Mouse (Mus musculus) CH12.LX (cell line): ENCODE measurements at regions not wholly inside any gene's neighbourhood (a gene's known extent, or its start where the extent isn't known, plus 50 kb on each side); places are given as distances from the start of the nearest gene placed in this dataset.
A peak's percentile ranks its signal among the peaks of the same experiment; 100 is the strongest.

Experiments used
- DNase-seq: peaks from one replicate; pipeline ENCODE4 v3.0.0-alpha.2; 2013; ENCODE audit errors: extremely low read depth
- H3K27ac ChIP-seq: 2 replicates; pipeline ENCODE4 v1.5.1; 2012; ENCODE audit warnings: low read depth, mild to moderate bottlenecking, control low read depth, moderate library complexity; ENCODE audit not compliant: insufficient read depth
- H3K27me3 ChIP-seq: replicated peaks from 2 replicates; pipeline ENCODE3; 2012; ENCODE audit warnings: inconsistent platforms
- H3K36me3 ChIP-seq, 2 experiments: replicated peaks in 1 of 2; 2 replicates each; pipeline versions ENCODE3 to v1.6.1; 2012; ENCODE audit warnings: inconsistent platforms in 1 of 2, low read length in 1 of 2, mild to moderate bottlenecking in 1 of 2, mixed read lengths in 1 of 2, moderate library complexity in 1 of 2; ENCODE audit not compliant: control insufficient read depth in 1 of 2, insufficient read depth in 1 of 2
- H3K4me1 ChIP-seq, 2 experiments: 2 replicates each; pipeline ENCODE4 v1.6.1; 2012; ENCODE audit warnings: inconsistent platforms in 1 of 2, moderate library complexity in 1 of 2; ENCODE audit not compliant: insufficient read depth in 2 of 2, control insufficient read depth in 1 of 2
- H3K4me2 ChIP-seq: 2 replicates; pipeline ENCODE4 v1.6.1; 2012; ENCODE audit warnings: low read depth, mild to moderate bottlenecking, control low read depth; ENCODE audit not compliant: poor library complexity, insufficient read depth, severe bottlenecking
- H3K4me3 ChIP-seq, 3 experiments: fragments of 150-350 bp in 1 of 3; sonication (generic) in 1 of 3; replicated peaks in 1 of 3; 2 replicates each; pipeline versions ENCODE3 to v1.5.1; 2011 to 2012; ENCODE audit warnings: low read depth in 2 of 3, low read length in 2 of 3, mild to moderate bottlenecking in 2 of 3, moderate library complexity in 2 of 3, control low read depth in 1 of 3, improper control_type of control experiment in 1 of 3, inconsistent platforms in 1 of 3, mixed read lengths in 1 of 3; ENCODE audit not compliant: poor library complexity in 1 of 3
- H3K79me2 ChIP-seq: replicated peaks from 2 replicates; pipeline ENCODE4 v1.6.1; 2012; ENCODE audit warnings: mild to moderate bottlenecking, moderate library complexity; ENCODE audit not compliant: control insufficient read depth, poor library complexity, insufficient read depth, severe bottlenecking; ENCODE audit errors: extremely low read depth
- H3K9ac ChIP-seq: 2 replicates; pipeline ENCODE4 v1.6.1; 2012; ENCODE audit warnings: low read depth, mild to moderate bottlenecking, control low read depth, moderate library complexity; ENCODE audit not compliant: insufficient read depth
- H3K9me3 ChIP-seq: replicated peaks from 2 replicates; pipeline ENCODE3; 2012; ENCODE audit warnings: low read length, inconsistent platforms, mixed read lengths
- BHLHE40 ChIP-seq: IDR thresholded peaks from 2 replicates; pipeline ENCODE4 v1.6.1; 2011; ENCODE audit warnings: mild to moderate bottlenecking, low read depth, low read length, improper control_type of control experiment
- CHD2 ChIP-seq: IDR thresholded peaks from 2 replicates; pipeline ENCODE4 v1.6.1; 2011; ENCODE audit warnings: low read length, improper control_type of control experiment
- CTCF ChIP-seq, 2 experiments: IDR thresholded peaks in 1 of 2; conservative IDR thresholded peaks in 1 of 2; 2 replicates each; pipeline ENCODE4 v1.5.1; 2011 to 2012; ENCODE audit warnings: low read depth in 2 of 2, low read length in 2 of 2, improper control_type of control experiment in 1 of 2, inconsistent platforms in 1 of 2, mild to moderate bottlenecking in 1 of 2, moderate library complexity in 1 of 2
- E2F4 ChIP-seq: IDR thresholded peaks from 2 replicates; pipeline ENCODE4 v1.6.1; 2011; ENCODE audit warnings: low read depth, low read length, improper control_type of control experiment; ENCODE audit not compliant: insufficient replicate concordance
- ELF1 ChIP-seq: IDR thresholded peaks from 2 replicates; pipeline ENCODE4 v1.6.1; 2014; ENCODE audit warnings: low read depth, mild to moderate bottlenecking, inconsistent platforms, low read length, improper control_type of control experiment
- EP300 ChIP-seq: IDR thresholded peaks from 2 replicates; pipeline ENCODE4 v1.6.1; 2011; ENCODE audit warnings: low read length, improper control_type of control experiment
- ETS1 ChIP-seq: conservative IDR thresholded peaks from 2 replicates; pipeline ENCODE4 v1.6.1; 2012; ENCODE audit warnings: low read depth, mild to moderate bottlenecking, inconsistent platforms, low read length, improper control_type of control experiment, moderate library complexity
- IRF4 ChIP-seq: IDR thresholded peaks from 2 replicates; pipeline ENCODE4 v1.6.1; 2014; ENCODE audit warnings: low read depth, mild to moderate bottlenecking, inconsistent platforms, low read length, improper control_type of control experiment
- JUN ChIP-seq: IDR thresholded peaks from 2 replicates; pipeline ENCODE4 v1.6.1; 2011; ENCODE audit warnings: low read depth, mild to moderate bottlenecking, low read length, improper control_type of control experiment, moderate library complexity; ENCODE audit not compliant: insufficient read depth
- JUND ChIP-seq: conservative IDR thresholded peaks from 2 replicates; pipeline ENCODE4 v1.6.1; 2011; ENCODE audit warnings: low read depth, low read length, improper control_type of control experiment
- KAT2A ChIP-seq: IDR thresholded peaks from 2 replicates; pipeline ENCODE4 v1.6.1; 2012; ENCODE audit warnings: low read length, improper control_type of control experiment, inconsistent platforms; ENCODE audit not compliant: insufficient replicate concordance
- MAX ChIP-seq: IDR thresholded peaks from 2 replicates; pipeline ENCODE4 v1.6.1; 2011; ENCODE audit warnings: low read length, improper control_type of control experiment
- MAZ ChIP-seq: IDR thresholded peaks from 2 replicates; pipeline ENCODE4 v1.6.1; 2012; ENCODE audit warnings: low read depth, mild to moderate bottlenecking, inconsistent platforms, low read length, improper control_type of control experiment, moderate library complexity
- MEF2A ChIP-seq: IDR thresholded peaks from 2 replicates; pipeline ENCODE4 v1.6.1; 2014; ENCODE audit warnings: low read depth, mild to moderate bottlenecking, inconsistent platforms, low read length, improper control_type of control experiment, borderline replicate concordance
- SMC3 ChIP-seq: IDR thresholded peaks from 2 replicates; pipeline ENCODE4 v1.6.1; 2011; ENCODE audit warnings: low read depth, low read length, improper control_type of control experiment
- TCF12 ChIP-seq: IDR thresholded peaks from 2 replicates; pipeline ENCODE4 v1.6.1; 2014; ENCODE audit warnings: low read depth, mild to moderate bottlenecking, inconsistent platforms, low read length, improper control_type of control experiment
- ZKSCAN1 ChIP-seq: IDR thresholded peaks from 2 replicates; pipeline ENCODE4 v1.6.1; 2012; ENCODE audit warnings: low read depth, inconsistent platforms, low read length, improper control_type of control experiment, borderline replicate concordance
- ZMIZ1 ChIP-seq: IDR thresholded peaks from 2 replicates; pipeline ENCODE4 v1.6.1; 2012; ENCODE audit warnings: low read depth, mild to moderate bottlenecking, inconsistent platforms, low read length, improper control_type of control experiment
- ZNF384 ChIP-seq: IDR thresholded peaks from 2 replicates; pipeline ENCODE4 v1.6.1; 2012; ENCODE audit warnings: low read depth, low read length, improper control_type of control experiment, inconsistent platforms
- dilution Hi-C: fragments of 300-500 bp; cut with MboI; formaldehyde crosslinking; loops from 2 replicates; pipeline ENCODE4 v1.14.3; 2020; ENCODE audit warnings: low sequenced_read_pairs; ENCODE audit not compliant: extremely low pct_unique_long_range_greater_than_20kb, extremely low pct_ligation_motif_present
- in situ Hi-C: fragments of 300-500 bp; cut with MboI; formaldehyde crosslinking; loops from 3 replicates; pipeline ENCODE4 v1.14.3; 2019; ENCODE audit warnings: low sequenced_read_pairs, low pct_ligation_motif_present, low pct_unique_long_range_greater_than_20kb, mixed read lengths

GRCm38 (mm10) chr13:85720314-85720713 is 326.4 kb downstream of the Cox7c start:
- in situ Hi-C loops: no loop called here
- no peak for DNase-seq
- TF ChIP-seq EP300: peak; percentile 76
- TF ChIP-seq BHLHE40: no peak
- TF ChIP-seq TCF12: 0 out of 2 replicates have a peak, but pooled peaks have one; percentile 37
- peak; percentile 73 for TF ChIP-seq MEF2A
- no peak for TF ChIP-seq MAZ
- no peak for TF ChIP-seq KAT2A
- peak; percentile 41; the same call in 1 of the 2 replicates for TF ChIP-seq JUN
- TF ChIP-seq JUND: peak; percentile 71; the same call in 1 of the 2 replicates
- TF ChIP-seq IRF4: peak; percentile 52
- H3K9ac ChIP-seq: no peak overlapping the region
- no peaks in the 10 kb centered on the region for H3K27me3 ChIP-seq
- H3K4me3 ChIP-seq: no peak overlapping the region
- no peaks in the 10 kb centered on the region for H3K36me3 ChIP-seq
- dilution Hi-C loops: no loop called here
- no peaks in the 10 kb centered on the region for H3K79me2 ChIP-seq
- H3K9me3 ChIP-seq: no peaks in the 10 kb centered on the region
- no peak overlapping the region for H3K4me2 ChIP-seq
- peaks cover 0 to 14% of the 10 kb centered on the region in 2 experiments; a peak in 2 of 4 replicates for H3K4me1 ChIP-seq
- H3K27ac ChIP-seq: no peak overlapping the region

GRCm38 (mm10) chr13:85715883-85716498 is 330.7 kb downstream of the Cox7c start:
- Histone ChIP-seq H3K36me3 (no peaks in the 10 kb centered on the region), H3K9ac (no peak overlapping the region), H3K79me2 (no peaks in the 10 kb centered on the region), H3K4me3 (no peak overlapping the region), H3K4me2 (no peak overlapping the region), H3K9me3 (no peaks in the 10 kb centered on the region), H3K27me3 (no peaks in the 10 kb centered on the region), H3K27ac (no peak overlapping the region), H3K4me1 (no peaks in the 10 kb centered on the region)
- no peak for TF ChIP-seq MEF2A
- no peak for TF ChIP-seq BHLHE40
- no peak for TF ChIP-seq ZNF384
- TF ChIP-seq ZMIZ1: no peak
- TF ChIP-seq CHD2: no peak
- no peak for TF ChIP-seq MAX
- no peak for TF ChIP-seq ELF1
- no peak for TF ChIP-seq ETS1
- TF ChIP-seq E2F4: no peak
- TF ChIP-seq ZKSCAN1: no peak
- no peak for TF ChIP-seq SMC3
- TF ChIP-seq CTCF (conservative IDR thresholded peaks at IDR 0.05 in 1 of 2, IDR thresholded peaks at IDR 0.05 in 1 of 2; ENCODE audit: low read depth in 2 of 2, low read length in 2 of 2): no peak
- in situ Hi-C loops (no loop called here), dilution Hi-C loops (no loop called here)
- DNase-seq: no peak
